17 mouse cellular contexts compared by ENCODE assay signal in the genomic region with DNA sequence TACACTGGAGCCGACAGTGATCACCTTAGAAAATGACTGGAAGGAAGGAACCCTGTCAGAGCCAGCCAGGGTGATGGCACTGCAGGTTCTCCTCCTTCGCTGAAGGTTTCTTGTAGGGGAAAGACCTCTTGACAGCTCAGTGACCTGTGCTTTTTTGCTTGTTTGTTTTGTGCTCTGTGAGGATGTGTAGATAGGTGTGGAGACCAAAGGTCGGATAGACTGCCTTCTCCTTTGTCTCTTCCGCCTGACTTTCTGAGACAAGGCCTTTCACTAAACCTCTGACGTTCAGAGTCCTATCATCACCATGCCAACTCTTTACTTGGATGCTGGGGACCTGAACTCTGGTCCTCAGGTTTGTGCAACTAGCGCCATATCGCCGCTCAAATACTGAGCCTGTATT.
"Had no signal": no experiment of that assay in that cellular context is flagged by ENCODE, and none has a peak within 500 bp of the region (broad histone marks: within the 10 kb centered on the region; RNA-seq: fewer than 3 reads in every experiment).

No protein-coding gene starts in this region.

- H3K4me3 ChIP-seq: kidney, embryonic 15.5 days; limb, embryonic 12.5 days; liver, embryonic 15.5 days; midbrain, embryonic 13.5 days; myocyte; neural tube, embryonic 15.5 days had no signal

- H3K4me2 ChIP-seq: kidney, embryonic 15.5 days; limb, embryonic 12.5 days; liver, embryonic 15.5 days; midbrain, embryonic 13.5 days; neural tube, embryonic 15.5 days had no signal

- ATAC-seq: lung, postnatal 0 days; midbrain, embryonic 13.5 days had no signal

- H3K27ac ChIP-seq: kidney, embryonic 15.5 days; limb, embryonic 12.5 days; liver, embryonic 15.5 days; midbrain, embryonic 13.5 days; neural tube, embryonic 15.5 days; stomach, postnatal 0 days had no signal

- H3K9ac ChIP-seq: kidney, embryonic 15.5 days; limb, embryonic 12.5 days; liver, embryonic 15.5 days; midbrain, embryonic 13.5 days; neural tube, embryonic 15.5 days had no signal

- H3K9me3 ChIP-seq: kidney, embryonic 15.5 days; limb, embryonic 12.5 days; liver, embryonic 15.5 days; midbrain, embryonic 13.5 days; neural tube, embryonic 15.5 days had no signal

- DNase-seq: kidney, postnatal 25 days; layer of hippocampus, adult 9-11 months; layer of hippocampus, postnatal 36 days; liver; lung, adult 2 months; lung, postnatal 36 days; right cerebral cortex, adult 18-20 months; right cerebral cortex, postnatal 25 days; thymus, postnatal 4 days had no signal

- H3K27me3 ChIP-seq: kidney, embryonic 15.5 days; limb, embryonic 12.5 days; liver, embryonic 15.5 days; midbrain, embryonic 13.5 days; neural tube, embryonic 15.5 days had no signal
